Mouse (Mus musculus) c-Kit-positive CD71-negative TER-119-negative erythroid progenitor cells, embryonic 14.5 days (primary cell): ENCODE results near the gene Med7.

ENCODE experiments used
- DNase-seq: peaks from one replicate; pipeline ENCODE4 v3.0.0-alpha.2; 2013; ENCODE audit warnings: low read depth

The Med7 gene

GRCm38 (mm10) chr11:46430123-46430522 lies 6.6 kb upstream of the Med7 start:
- no peak for DNase-seq

GRCm38 (mm10) chr11:46431129-46431528 lies 5.6 kb upstream of the Med7 start:
- DNase-seq = peak; percentile 77

DNA sequence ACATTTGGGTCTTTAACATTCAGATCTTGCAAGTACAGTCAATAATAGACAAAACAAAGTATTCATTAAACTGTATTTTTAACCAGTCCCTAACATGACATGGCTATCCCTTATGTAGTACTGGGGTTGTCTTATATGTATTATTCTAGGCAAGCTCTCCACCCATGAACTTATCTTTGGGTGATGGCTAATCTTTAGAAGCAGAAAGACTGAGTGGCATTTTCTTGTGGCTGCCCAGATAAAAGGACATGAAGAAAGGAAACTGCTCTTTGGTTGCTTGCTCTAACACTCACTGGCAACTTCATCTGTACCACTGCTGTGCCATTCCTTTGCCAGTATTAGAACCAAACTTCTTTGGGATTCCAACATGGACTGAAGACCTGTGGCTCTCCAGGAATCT lies 1.4 kb upstream of the Med7 start:
- DNase-seq = no peak

DNA sequence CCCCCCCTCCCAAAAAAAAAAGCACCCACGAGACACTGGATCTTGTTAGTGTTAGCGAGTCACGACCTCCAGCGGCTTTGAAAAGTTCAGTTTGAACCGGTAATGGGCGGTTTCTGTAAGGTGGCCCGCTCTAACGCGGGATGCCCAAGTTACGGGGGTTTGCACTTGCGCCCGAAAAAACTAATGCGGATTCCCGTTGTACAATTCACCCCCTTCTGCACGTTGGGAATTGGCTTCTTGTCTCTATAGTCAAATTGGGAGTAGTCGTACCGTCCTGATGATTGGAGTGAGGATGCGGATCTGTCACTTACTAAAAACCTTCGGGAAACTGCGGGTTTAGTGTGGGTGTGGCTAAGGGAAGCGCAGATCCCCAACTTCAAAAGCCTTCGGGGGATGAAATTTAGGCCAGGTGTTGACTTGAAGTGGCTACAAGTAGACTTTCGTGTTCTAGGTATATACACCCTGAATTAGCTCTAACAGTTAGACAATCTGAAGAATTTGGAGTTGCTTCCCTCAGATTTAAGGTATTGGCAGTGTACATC lies 805 bp downstream of the Med7 start:
- no peak for DNase-seq

DNA sequence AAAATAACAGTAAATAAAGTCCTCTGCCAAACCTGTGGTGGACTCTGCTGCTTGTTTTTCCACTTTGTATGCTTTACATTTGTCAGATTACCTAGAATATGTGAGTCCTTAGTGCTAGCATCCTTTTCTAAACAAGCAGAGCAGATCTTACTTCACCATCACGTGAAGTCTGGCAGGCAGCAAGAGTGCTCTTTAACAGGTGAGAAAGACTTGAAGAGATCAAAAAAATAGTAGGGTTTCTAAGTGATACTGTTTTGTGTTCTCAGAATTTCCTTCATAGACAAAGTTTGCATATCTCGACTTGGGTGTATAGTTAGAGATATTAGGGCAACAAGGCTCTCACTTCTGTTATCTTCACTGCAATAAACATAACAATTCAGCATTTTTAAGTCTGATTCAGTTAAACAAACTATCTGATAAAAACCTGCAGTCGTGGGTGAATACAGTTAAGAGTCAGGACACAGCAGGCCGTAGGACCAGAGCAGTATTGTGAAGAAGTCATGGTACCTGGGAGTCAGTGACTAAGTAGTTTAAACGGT lies 2.3 kb downstream of the Med7 start:
- no peak for DNase-seq

DNA sequence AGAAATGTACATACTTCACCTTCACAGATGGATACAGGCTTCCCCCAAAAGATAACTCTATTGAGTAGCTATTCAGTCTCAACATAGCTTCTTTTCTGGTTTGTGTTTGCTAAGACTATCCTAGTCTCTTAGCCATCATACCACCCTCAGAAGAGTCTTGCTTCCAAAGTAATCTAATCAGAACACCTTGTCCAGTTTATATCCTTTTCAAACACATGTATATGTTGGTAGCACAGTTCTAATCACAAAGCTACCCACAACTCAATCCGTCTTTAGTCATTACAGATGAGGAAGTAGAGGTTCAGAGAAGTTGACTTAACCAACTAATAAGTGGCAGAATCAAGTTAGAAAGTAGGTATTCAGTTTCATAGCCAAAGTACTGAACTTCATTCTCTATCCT lies 5.0 kb downstream of the Med7 start:
- DNase-seq = no peak

GRCm38 (mm10) chr11:46443152-46443551 lies 6.4 kb downstream of the Med7 start:
- DNase-seq = no peak

GRCm38 (mm10) chr11:46443979-46444378 lies 7.3 kb downstream of the Med7 start:
- no peak for DNase-seq

- DNase-seq = no peak
Measured at GRCm38 (mm10) chr11:46446150-46446549, 9.4 kb downstream of the Med7 start.

DNA sequence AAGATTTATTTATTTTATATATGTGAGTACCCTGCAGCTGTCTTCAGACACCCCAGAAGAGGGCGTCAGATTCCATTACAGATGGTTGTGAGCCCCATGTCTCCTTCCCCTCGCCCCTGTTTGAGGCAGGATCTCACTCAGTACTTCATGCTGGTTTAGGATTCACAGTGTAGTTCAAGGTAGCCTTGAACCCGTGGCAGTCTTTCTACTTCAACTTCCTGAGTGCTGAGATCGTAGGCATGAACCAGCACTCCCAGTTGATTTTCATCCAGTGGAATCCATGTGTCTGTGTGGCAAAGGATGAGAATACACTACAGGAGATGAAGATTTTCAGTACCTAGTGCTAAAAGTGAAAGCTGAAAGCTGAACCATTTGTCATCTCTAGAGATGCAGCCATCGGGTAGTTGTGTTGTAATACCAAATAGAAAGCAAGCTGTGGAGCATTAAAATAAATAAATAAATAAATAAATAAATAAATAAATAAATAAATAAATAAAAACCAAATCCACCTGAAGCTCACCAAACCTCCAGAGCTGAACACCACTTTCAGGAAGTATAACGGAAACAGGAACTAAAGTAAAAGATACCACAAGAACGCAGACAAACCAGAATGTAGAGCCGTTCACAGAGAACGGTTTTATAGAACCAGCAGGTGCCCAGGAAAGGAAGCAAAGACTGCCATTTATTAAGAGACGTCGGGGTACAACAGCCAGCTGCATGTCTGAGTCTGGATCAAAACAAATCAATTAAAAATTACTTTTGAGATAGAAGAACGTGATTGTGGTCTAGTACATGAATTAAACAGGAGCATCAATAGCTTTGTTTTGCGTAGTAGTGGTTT lies 11.1 kb downstream of the Med7 start:
- DNase-seq = no peak

- no peak for DNase-seq
Measured at GRCm38 (mm10) chr11:46449461-46450080, 12.8 kb downstream of the Med7 start.

DNA sequence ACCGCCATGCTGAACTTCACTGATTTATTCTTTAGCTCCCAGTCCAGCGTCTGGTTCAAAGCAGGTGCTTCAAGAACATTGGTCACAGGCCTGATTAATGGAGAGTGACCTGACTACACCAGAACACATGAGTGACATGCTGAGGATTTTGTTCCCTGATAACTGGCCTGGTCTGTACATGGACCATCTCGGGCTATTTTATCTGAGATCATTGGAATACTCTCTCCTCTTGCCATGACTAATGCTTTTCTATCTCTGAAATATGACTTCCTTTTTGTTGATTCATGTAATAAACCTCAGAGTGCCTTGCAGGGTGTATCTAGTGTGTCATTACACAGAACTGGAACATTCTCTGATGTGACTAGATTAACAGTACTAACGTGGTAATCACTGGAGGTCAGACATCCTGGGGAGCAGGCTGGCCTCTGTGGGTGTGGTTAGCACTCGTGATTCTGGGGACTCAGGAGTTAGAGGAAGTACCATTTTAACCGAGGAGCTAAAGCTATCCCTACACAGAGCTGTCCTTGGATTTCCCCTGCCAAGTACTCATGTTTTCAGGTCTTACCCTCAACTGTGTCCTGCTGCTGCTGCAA lies 17.8 kb downstream of the Med7 start, which contains the start of gene Havcr2:
Gene Havcr2, plus strand, starts transcription at position 483 of the 593 bp plus-strand sequence.
- DNase-seq = peak; percentile 64

- no peak for DNase-seq
Measured at GRCm38 (mm10) chr11:46459960-46460359, 23.2 kb downstream of the Med7 start.

DNA sequence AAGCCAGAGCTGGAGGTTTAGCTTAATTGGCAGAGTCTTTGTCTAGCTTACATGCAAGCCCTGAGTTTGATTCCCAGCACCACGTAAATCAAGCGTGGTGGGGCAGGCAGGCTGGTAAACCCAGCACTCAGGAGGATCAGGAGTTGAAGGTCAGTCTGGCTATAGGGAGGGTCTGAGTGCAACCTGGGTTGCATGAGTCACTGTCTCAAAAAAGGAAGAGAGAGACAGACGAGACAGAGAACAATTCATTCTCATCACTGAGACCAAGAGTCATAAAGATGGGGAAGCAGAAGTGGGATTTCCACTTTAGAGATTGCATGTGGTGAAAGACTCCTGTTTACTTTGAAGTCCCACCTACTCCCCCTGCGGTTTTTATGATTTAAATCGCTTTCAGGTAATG lies 24.6 kb downstream of the Med7 start:
- no peak for DNase-seq

GRCm38 (mm10) chr11:46461931-46462330 lies 25.2 kb downstream of the Med7 start:
- no peak for DNase-seq

- DNase-seq = no peak
Measured at GRCm38 (mm10) chr11:46466878-46467277, 30.2 kb downstream of the Med7 start.

GRCm38 (mm10) chr11:46474220-46474619 lies 37.5 kb downstream of the Med7 start:
- no peak for DNase-seq

DNA sequence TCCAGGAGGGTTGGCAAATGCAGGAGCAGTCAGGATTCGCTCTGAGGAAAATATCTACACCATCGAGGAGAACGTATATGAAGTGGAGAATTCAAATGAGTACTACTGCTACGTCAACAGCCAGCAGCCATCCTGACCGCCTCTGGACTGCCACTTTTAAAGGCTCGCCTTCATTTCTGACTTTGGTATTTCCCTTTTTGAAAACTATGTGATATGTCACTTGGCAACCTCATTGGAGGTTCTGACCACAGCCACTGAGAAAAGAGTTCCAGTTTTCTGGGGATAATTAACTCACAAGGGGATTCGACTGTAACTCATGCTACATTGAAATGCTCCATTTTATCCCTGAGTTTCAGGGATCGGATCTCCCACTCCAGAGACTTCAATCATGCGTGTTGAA lies 42.6 kb downstream of the Med7 start:
- DNase-seq = no peak

GRCm38 (mm10) chr11:46480517-46480916 lies 43.8 kb downstream of the Med7 start:
- DNase-seq = no peak

- no peak for DNase-seq
Measured at GRCm38 (mm10) chr11:46488231-46488630, 51.5 kb downstream of the Med7 start.

- no peak for DNase-seq
Measured at GRCm38 (mm10) chr11:46488650-46489049, 51.9 kb downstream of the Med7 start.
